In the genomic region with DNA sequence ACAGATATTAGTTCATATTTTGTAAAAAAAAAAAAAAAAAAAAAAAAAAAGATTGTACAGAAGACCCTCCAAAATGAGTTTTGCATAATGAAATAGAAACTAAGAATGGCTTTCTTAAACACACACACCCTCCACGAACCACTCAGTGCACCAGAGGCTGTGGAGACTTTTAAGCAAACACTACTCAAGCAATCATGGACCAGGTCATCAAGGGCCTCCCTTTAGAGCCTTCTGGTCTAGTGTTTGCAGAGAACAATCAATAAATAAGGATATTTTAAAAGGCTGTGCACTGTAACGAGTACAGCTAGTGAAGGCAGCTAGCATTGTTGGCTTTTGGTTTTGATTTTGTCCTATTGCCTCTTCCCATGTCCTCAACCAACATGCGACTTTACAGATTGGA, we compare ENCODE assay signal across 32 mouse cellular contexts. TPM values are rescaled to one million over a fixed set of nuclear protein-coding genes. Genes with fewer than 3 reads are reported as not detected.
"Had no signal": no experiment of that assay in that cellular context is flagged by ENCODE, and none has a peak within 500 bp of the region (broad histone marks: within the 10 kb centered on the region; RNA-seq: fewer than 3 reads in every experiment).

No protein-coding gene starts in this region.

- H3K4me2 ChIP-seq: limb, embryonic 13.5 days; liver, embryonic 12.5 days; liver, embryonic 15.5 days; midbrain, embryonic 11.5 days; neural tube, embryonic 12.5 days; neural tube, embryonic 15.5 days had no signal

- H3K9ac ChIP-seq: limb, embryonic 13.5 days; liver, embryonic 12.5 days; liver, embryonic 15.5 days; neural tube, embryonic 12.5 days; neural tube, embryonic 15.5 days had no signal

- ATAC-seq: inflammation-experienced regulatory T-cells, adult 6 months; liver, embryonic 12.5 days had no signal

- DNase-seq: kidney, adult 18-20 months; kidney, adult 9 months; kidney, postnatal 25 days; layer of hippocampus, adult 9-11 months; liver; midbrain, embryonic 14.5 days; right cerebral cortex, adult 18-20 months; right cerebral cortex, postnatal 14 days; right cerebral cortex, postnatal 4 days; thymus, adult 2 months; thymus, postnatal 14 days; thymus, postnatal 4 days had no signal

- H3K9me3 ChIP-seq: limb, embryonic 10.5 days; limb, embryonic 13.5 days; liver, embryonic 12.5 days; liver, embryonic 15.5 days; neural tube, embryonic 12.5 days; neural tube, embryonic 15.5 days had no signal

- H3K4me1 ChIP-seq: limb, embryonic 10.5 days; limb, embryonic 13.5 days; liver, embryonic 12.5 days; liver, embryonic 15.5 days; neural tube, embryonic 12.5 days; neural tube, embryonic 15.5 days had no signal

- H3K27me3 ChIP-seq: limb, embryonic 13.5 days; liver, embryonic 12.5 days; liver, embryonic 15.5 days; neural tube, embryonic 12.5 days; neural tube, embryonic 15.5 days had no signal

- H3K4me3 ChIP-seq: layer of hippocampus, adult 2 months; limb, embryonic 10.5 days; limb, embryonic 13.5 days; liver, embryonic 12.5 days; liver, embryonic 15.5 days; neural tube, embryonic 12.5 days; neural tube, embryonic 15.5 days had no signal

- H3K27ac ChIP-seq: kidney, postnatal 0 days; layer of hippocampus, adult 2 months; limb, embryonic 10.5 days; limb, embryonic 13.5 days; liver, embryonic 12.5 days; liver, embryonic 15.5 days; neural tube, embryonic 12.5 days; neural tube, embryonic 15.5 days; stomach, postnatal 0 days had no signal

- H3K36me3 ChIP-seq: limb, embryonic 10.5 days; limb, embryonic 13.5 days; liver, embryonic 12.5 days; liver, embryonic 15.5 days; neural tube, embryonic 12.5 days; neural tube, embryonic 15.5 days had no signal

RNA-seq across cellular contexts. Expression of a gene that starts 10.4 kb away (rescaled TPM):
- total RNA-seq: layer of hippocampus, adult 2 months; layer of hippocampus, postnatal 25 days; left cerebral cortex, adult 18-20 months; left cerebral cortex, postnatal 25 days; megakaryocyte progenitor cell, adult 5-6 weeks; megakaryocyte-erythroid progenitor cell, adult 5-6 weeks; midbrain, postnatal 0 days had no signal
- polyA plus RNA-seq: inflammation-experienced regulatory T-cells, adult 6 months; intestine, embryonic 16.5 days; kidney, postnatal 0 days; large intestine, adult 2 months; limb, embryonic 10.5 days; limb, embryonic 13.5 days; liver, embryonic 15.5 days; midbrain, embryonic 11.5 days; midbrain, embryonic 14.5 days; midbrain, postnatal 0 days; neural tube, embryonic 12.5 days; neural tube, embryonic 15.5 days; stomach, embryonic 14.5 days; stomach, postnatal 0 days; thymus, adult 2 months had no signal

RNA-seq across cellular contexts. Expression of a gene that starts 17.6 kb away (rescaled TPM):
- total RNA-seq: layer of hippocampus, adult 2 months; layer of hippocampus, postnatal 25 days; left cerebral cortex, adult 18-20 months; left cerebral cortex, postnatal 25 days; megakaryocyte progenitor cell, adult 5-6 weeks; megakaryocyte-erythroid progenitor cell, adult 5-6 weeks; midbrain, postnatal 0 days had no signal
- polyA plus RNA-seq: inflammation-experienced regulatory T-cells, adult 6 months; kidney, postnatal 0 days; large intestine, adult 2 months; limb, embryonic 10.5 days; limb, embryonic 13.5 days; stomach, embryonic 14.5 days; stomach, postnatal 0 days had no signal
